Mouse (Mus musculus) myocyte (in vitro differentiated cells): ENCODE measurements at regions not wholly inside any gene's neighbourhood (a gene's known extent, or its start where the extent isn't known, plus 50 kb on each side); places are given as distances from the start of the nearest gene placed in this dataset.

Experiments
- MAX ChIP-seq: IDR thresholded peaks from one replicate; pipeline ENCODE4 v1.6.1; 2011; ENCODE audit warnings: low read depth, mild to moderate bottlenecking, control low read depth
- MYOD1 ChIP-seq, 3 experiments: IDR thresholded peaks; one replicate each; pipeline ENCODE4 v1.6.1; 2011; ENCODE audit warnings: control low read depth in 2 of 3, low read depth in 2 of 3, mild to moderate bottlenecking in 2 of 3, moderate library complexity in 1 of 3; ENCODE audit not compliant: insufficient read length in 2 of 3, control insufficient read depth in 1 of 3
- MYOG ChIP-seq, 3 experiments: IDR thresholded peaks; one replicate each; pipeline ENCODE4 v1.6.1; 2011; ENCODE audit warnings: control low read depth in 2 of 3, low read depth in 2 of 3, mild to moderate bottlenecking in 2 of 3; ENCODE audit not compliant: insufficient read length in 2 of 3, control insufficient read depth in 1 of 3, insufficient read depth in 1 of 3
- POLR2A ChIP-seq: IDR thresholded peaks from one replicate; pipeline ENCODE4 v1.6.1; 2011; ENCODE audit warnings: low read depth, mild to moderate bottlenecking, control low read depth, moderate library complexity; ENCODE audit not compliant: insufficient read length
- POLR2AphosphoS2 ChIP-seq: IDR thresholded peaks from one replicate; pipeline ENCODE4 v1.6.1; 2011; ENCODE audit warnings: low read depth, control low read depth; ENCODE audit not compliant: insufficient read length
- REST ChIP-seq: IDR thresholded peaks from one replicate; pipeline ENCODE4 v1.6.1; 2011; ENCODE audit warnings: mild to moderate bottlenecking, control low read depth, moderate library complexity; ENCODE audit not compliant: insufficient read depth, insufficient read length
- SRF ChIP-seq: IDR thresholded peaks from one replicate; pipeline ENCODE4 v1.6.1; 2011; ENCODE audit warnings: low read depth; ENCODE audit not compliant: control insufficient read depth, insufficient read length
- TCF12 ChIP-seq: IDR thresholded peaks from one replicate; pipeline ENCODE4 v1.6.1; 2011; ENCODE audit warnings: mild to moderate bottlenecking, control low read depth; ENCODE audit not compliant: poor library complexity, insufficient read depth, severe bottlenecking
- USF1 ChIP-seq: IDR thresholded peaks from one replicate; pipeline ENCODE4 v1.6.1; 2011; ENCODE audit warnings: low read depth, mild to moderate bottlenecking, control low read depth, moderate library complexity

GRCm38 (mm10) chr19:59837138-59837537 lies 106.3 kb downstream of the Rab11fip2 start:
- TF ChIP-seq MYOG (IDR thresholded peaks at IDR 0.05; ENCODE audit: control insufficient read depth in 1 of 3, insufficient read depth in 1 of 3, insufficient read length in 2 of 3, low read depth in 2 of 3), result no peak
- TF ChIP-seq MYOD1 (IDR thresholded peaks at IDR 0.05; ENCODE audit: control insufficient read depth in 1 of 3, insufficient read length in 2 of 3, low read depth in 2 of 3), result no peak
- no peak for TF ChIP-seq POLR2A
- no peak for TF ChIP-seq USF1
- no peak for TF ChIP-seq TCF12
- no peak for TF ChIP-seq MAX
- no peak for TF ChIP-seq REST
- no peak for TF ChIP-seq POLR2AphosphoS2
- TF ChIP-seq SRF, result no peak
